Mouse (Mus musculus): ENCODE measurements around the gene Ptpn21. TPM values are rescaled to one million over a fixed set of nuclear protein-coding genes. Genes with fewer than 3 reads are reported as not detected.

Gene Ptpn21
- polyA plus RNA-seq, 1 experiment from 2014 or later = 3.7 TPM

- no peak overlapping the region for H3K9ac ChIP-seq (ENCODE audit: low read depth, low read length)
- 81% methylated on average over 11 of the region's 11 CpGs for WGBS
- no peaks in the 10 kb centered on the region for H3K36me3 ChIP-seq (ENCODE audit: control insufficient read depth, insufficient read depth, low read length)
- H3K27me3 ChIP-seq (replicated peaks; ENCODE audit: control insufficient read depth, insufficient read depth, low read length) = no peaks in the 10 kb centered on the region
- H3K4me1 ChIP-seq (ENCODE audit: control insufficient read depth, insufficient read depth, low read depth, low read length) = peaks cover 15% of the 10 kb centered on the region
- ATAC-seq = no peak
- no peaks in the 10 kb centered on the region for H3K9me3 ChIP-seq (ENCODE audit: control insufficient read depth, low read length)
- H3K27ac ChIP-seq (ENCODE audit: low read depth, low read length) = no peak overlapping the region
- H3K4me3 ChIP-seq (ENCODE audit: low read length) = no peak overlapping the region
- no peak overlapping the region for H3K4me2 ChIP-seq (ENCODE audit: low read length)
These were observed 6.5 kb downstream of the Ptpn21 start for GRCm38 (mm10) chr12:98730682-98731081.

GRCm38 (mm10) chr12:98727186-98727585, 10.0 kb downstream of the Ptpn21 start:
- Histone ChIP-seq H3K9ac (ENCODE audit: low read depth, low read length) (no peak overlapping the region), H3K4me3 (ENCODE audit: low read length) (no peak overlapping the region), H3K36me3 (ENCODE audit: control insufficient read depth, insufficient read depth, low read length) (no peaks in the 10 kb centered on the region), H3K4me1 (ENCODE audit: control insufficient read depth, insufficient read depth, low read depth, low read length) (no peaks in the 10 kb centered on the region), H3K4me2 (ENCODE audit: low read length) (no peak overlapping the region), H3K27ac (ENCODE audit: low read depth, low read length) (no peak overlapping the region), H3K9me3 (ENCODE audit: control insufficient read depth, low read length) (no peaks in the 10 kb centered on the region), H3K27me3 (replicated peaks; ENCODE audit: control insufficient read depth, insufficient read depth, low read length) (no peaks in the 10 kb centered on the region)
- 78% methylated on average over 7 of the region's 7 CpGs for WGBS
- ATAC-seq = no peak

GRCm38 (mm10) chr12:98726078-98726477, 11.1 kb downstream of the Ptpn21 start:
- Histone ChIP-seq H3K36me3 (ENCODE audit: control insufficient read depth, insufficient read depth, low read length) (no peaks in the 10 kb centered on the region), H3K4me1 (ENCODE audit: control insufficient read depth, insufficient read depth, low read depth, low read length) (peaks cover 3% of the 10 kb centered on the region), H3K27ac (ENCODE audit: low read depth, low read length) (no peak overlapping the region), H3K4me2 (ENCODE audit: low read length) (no peak overlapping the region), H3K27me3 (replicated peaks; ENCODE audit: control insufficient read depth, insufficient read depth, low read length) (no peaks in the 10 kb centered on the region), H3K4me3 (ENCODE audit: low read length) (no peak overlapping the region), H3K9me3 (ENCODE audit: control insufficient read depth, low read length) (no peaks in the 10 kb centered on the region), H3K9ac (ENCODE audit: low read depth, low read length) (no peak overlapping the region)
- WGBS = 87% methylated on average over 7 of the region's 7 CpGs
- ATAC-seq = no peak

- Histone ChIP-seq H3K9ac (ENCODE audit: low read depth, low read length) (no peak overlapping the region), H3K27ac (ENCODE audit: low read depth, low read length) (no peak overlapping the region), H3K4me1 (ENCODE audit: control insufficient read depth, insufficient read depth, low read depth, low read length) (peaks cover 10% of the 10 kb centered on the region), H3K36me3 (ENCODE audit: control insufficient read depth, insufficient read depth, low read length) (no peaks in the 10 kb centered on the region), H3K4me3 (ENCODE audit: low read length) (no peak overlapping the region), H3K9me3 (ENCODE audit: control insufficient read depth, low read length) (no peaks in the 10 kb centered on the region), H3K27me3 (replicated peaks; ENCODE audit: control insufficient read depth, insufficient read depth, low read length) (no peaks in the 10 kb centered on the region), H3K4me2 (ENCODE audit: low read length) (no peak overlapping the region)
- no peak for ATAC-seq
- 75% methylated on average over 5 of the region's 5 CpGs for WGBS
These were observed 12.2 kb downstream of the Ptpn21 start for GRCm38 (mm10) chr12:98724976-98725375.

- peaks cover 11% of the 10 kb centered on the region for H3K4me1 ChIP-seq (ENCODE audit: control insufficient read depth, insufficient read depth, low read depth, low read length)
- H3K27ac ChIP-seq (ENCODE audit: low read depth, low read length) = no peak overlapping the region
- H3K9me3 ChIP-seq (ENCODE audit: control insufficient read depth, low read length) = no peaks in the 10 kb centered on the region
- no peak overlapping the region for H3K4me3 ChIP-seq (ENCODE audit: low read length)
- no peak for ATAC-seq
- H3K27me3 ChIP-seq (replicated peaks; ENCODE audit: control insufficient read depth, insufficient read depth, low read length) = no peaks in the 10 kb centered on the region
- H3K4me2 ChIP-seq (ENCODE audit: low read length) = no peak overlapping the region
- no peak overlapping the region for H3K9ac ChIP-seq (ENCODE audit: low read depth, low read length)
- no peaks in the 10 kb centered on the region for H3K36me3 ChIP-seq (ENCODE audit: control insufficient read depth, insufficient read depth, low read length)
- 96% methylated on average over 7 of the region's 7 CpGs for whole genome bisulfite sequencing
These were observed 13.0 kb downstream of the Ptpn21 start for GRCm38 (mm10) chr12:98724224-98724623.

GRCm38 (mm10) chr12:98721030-98721429, 16.2 kb downstream of the Ptpn21 start:
- Histone ChIP-seq H3K27ac (ENCODE audit: low read depth, low read length) (0 out of 2 replicates have a peak overlapping the region, but pooled peaks have one; percentile 12), H3K9me3 (ENCODE audit: control insufficient read depth, low read length) (no peaks in the 10 kb centered on the region), H3K36me3 (ENCODE audit: control insufficient read depth, insufficient read depth, low read length) (no peaks in the 10 kb centered on the region), H3K4me1 (ENCODE audit: control insufficient read depth, insufficient read depth, low read depth, low read length) (peaks cover 11% of the 10 kb centered on the region), H3K27me3 (replicated peaks; ENCODE audit: control insufficient read depth, insufficient read depth, low read length) (no peaks in the 10 kb centered on the region), H3K4me3 (ENCODE audit: low read length) (no peak overlapping the region), H3K4me2 (ENCODE audit: low read length) (peak overlapping the region; percentile 15; the same call in 1 of the 2 replicates), H3K9ac (ENCODE audit: low read depth, low read length) (no peak overlapping the region)
- peak; percentile 45; the same call in 1 of the 2 replicates for ATAC-seq
- 62% methylated on average over 3 of the region's 3 CpGs for WGBS

- peak; percentile 72 for ATAC-seq
- 39% methylated on average over 3 of the region's 3 CpGs for WGBS
- peaks cover 11% of the 10 kb centered on the region for H3K4me1 ChIP-seq (ENCODE audit: control insufficient read depth, insufficient read depth, low read depth, low read length)
- no peaks in the 10 kb centered on the region for H3K27me3 ChIP-seq (replicated peaks; ENCODE audit: control insufficient read depth, insufficient read depth, low read length)
- peak overlapping the region; percentile 15; the same call in 1 of the 2 replicates for H3K4me2 ChIP-seq (ENCODE audit: low read length)
- H3K4me3 ChIP-seq (ENCODE audit: low read length) = no peak overlapping the region
- no peak overlapping the region for H3K9ac ChIP-seq (ENCODE audit: low read depth, low read length)
- no peaks in the 10 kb centered on the region for H3K36me3 ChIP-seq (ENCODE audit: control insufficient read depth, insufficient read depth, low read length)
- H3K9me3 ChIP-seq (ENCODE audit: control insufficient read depth, low read length) = no peaks in the 10 kb centered on the region
- no peak overlapping the region for H3K27ac ChIP-seq (ENCODE audit: low read depth, low read length)
These were observed 16.6 kb downstream of the Ptpn21 start for GRCm38 (mm10) chr12:98720628-98721027.

- Histone ChIP-seq H3K9me3 (ENCODE audit: control insufficient read depth, low read length) (no peaks in the 10 kb centered on the region), H3K9ac (ENCODE audit: low read depth, low read length) (no peak overlapping the region), H3K36me3 (ENCODE audit: control insufficient read depth, insufficient read depth, low read length) (no peaks in the 10 kb centered on the region), H3K4me2 (ENCODE audit: low read length) (no peak overlapping the region), H3K27ac (ENCODE audit: low read depth, low read length) (no peak overlapping the region), H3K27me3 (replicated peaks; ENCODE audit: control insufficient read depth, insufficient read depth, low read length) (no peaks in the 10 kb centered on the region), H3K4me1 (ENCODE audit: control insufficient read depth, insufficient read depth, low read depth, low read length) (peaks cover 8% of the 10 kb centered on the region), H3K4me3 (ENCODE audit: low read length) (no peak overlapping the region)
- WGBS = 93% methylated on average over 2 of the region's 2 CpGs
- no peak for ATAC-seq
These were observed 21.1 kb downstream of the Ptpn21 start for GRCm38 (mm10) chr12:98716142-98716541.

GRCm38 (mm10) chr12:98714757-98715156, 22.4 kb downstream of the Ptpn21 start:
- H3K9ac ChIP-seq (ENCODE audit: low read depth, low read length) = no peak overlapping the region
- no peak overlapping the region for H3K4me3 ChIP-seq (ENCODE audit: low read length)
- no peaks in the 10 kb centered on the region for H3K27me3 ChIP-seq (replicated peaks; ENCODE audit: control insufficient read depth, insufficient read depth, low read length)
- H3K27ac ChIP-seq (ENCODE audit: low read depth, low read length) = no peak overlapping the region
- ATAC-seq = no peak
- H3K36me3 ChIP-seq (ENCODE audit: control insufficient read depth, insufficient read depth, low read length) = no peaks in the 10 kb centered on the region
- no peak overlapping the region for H3K4me2 ChIP-seq (ENCODE audit: low read length)
- no peaks in the 10 kb centered on the region for H3K4me1 ChIP-seq (ENCODE audit: control insufficient read depth, insufficient read depth, low read depth, low read length)
- H3K9me3 ChIP-seq (ENCODE audit: control insufficient read depth, low read length) = no peaks in the 10 kb centered on the region
- WGBS = 38% methylated on average over 11 of the region's 11 CpGs

- H3K4me1 ChIP-seq (ENCODE audit: control insufficient read depth, insufficient read depth, low read depth, low read length) = no peaks in the 10 kb centered on the region
- no peak for ATAC-seq
- no peak overlapping the region for H3K4me3 ChIP-seq (ENCODE audit: low read length)
- no peaks in the 10 kb centered on the region for H3K27me3 ChIP-seq (replicated peaks; ENCODE audit: control insufficient read depth, insufficient read depth, low read length)
- no peak overlapping the region for H3K9ac ChIP-seq (ENCODE audit: low read depth, low read length)
- no peak overlapping the region for H3K4me2 ChIP-seq (ENCODE audit: low read length)
- no peak overlapping the region for H3K27ac ChIP-seq (ENCODE audit: low read depth, low read length)
- H3K9me3 ChIP-seq (ENCODE audit: control insufficient read depth, low read length) = no peaks in the 10 kb centered on the region
- no peaks in the 10 kb centered on the region for H3K36me3 ChIP-seq (ENCODE audit: control insufficient read depth, insufficient read depth, low read length)
- 66% methylated on average over 7 of the region's 7 CpGs for WGBS
These were observed 23.5 kb downstream of the Ptpn21 start for GRCm38 (mm10) chr12:98713621-98714103.
